8 mouse cellular contexts compared by ENCODE assay signal in the genomic region with DNA sequence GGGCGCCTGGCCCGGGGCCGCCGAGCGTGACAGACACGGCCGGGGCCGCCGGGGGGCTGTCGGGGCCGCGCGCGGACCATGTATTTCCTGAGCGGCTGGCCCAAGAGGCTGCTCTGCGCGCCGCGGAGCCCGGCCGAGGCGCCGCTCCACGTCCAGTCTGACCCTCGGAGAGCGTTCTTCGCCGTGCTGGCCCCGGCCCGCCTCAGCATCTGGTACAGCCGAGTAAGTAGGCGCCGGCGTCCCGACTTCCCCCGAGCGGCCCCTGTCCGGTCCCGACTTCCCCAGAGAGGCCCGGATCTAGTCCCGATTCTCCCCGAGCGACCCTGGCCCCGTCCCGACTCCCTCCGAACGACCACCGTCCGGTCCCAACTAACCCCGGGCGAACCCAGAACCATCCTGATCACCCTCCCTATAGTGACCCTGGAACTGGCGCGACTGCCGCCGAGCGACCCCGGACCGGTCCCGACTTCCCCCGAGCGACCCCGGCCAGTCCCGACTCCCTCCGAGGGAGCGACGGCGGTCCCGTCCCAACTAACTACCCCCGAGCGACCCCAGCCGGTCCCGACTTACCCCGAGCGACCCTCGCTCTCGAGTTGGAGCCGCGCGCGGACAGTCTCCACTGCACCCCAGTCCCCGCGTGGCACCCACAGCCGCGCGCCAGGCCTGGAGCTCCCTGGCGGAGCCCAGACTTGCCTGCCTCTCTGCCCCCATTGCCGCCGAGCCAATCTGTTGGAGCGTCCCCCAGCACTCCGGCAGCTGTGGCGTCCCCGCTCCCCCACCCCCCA. TPM values are rescaled to one million over a fixed set of nuclear protein-coding genes. Genes with fewer than 3 reads are reported as not detected.
DNase-seq lines count a peak whose midpoint lies in the region; ATAC-seq and TF ChIP-seq lines count a peak whose summit lies in the region.

No protein-coding gene starts in this region.

- H3K4me2 ChIP-seq in kidney, postnatal 0 days (ENCODE audit: low read length) = peak overlapping the region; percentile 70
- peak overlapping the region; percentile 94 for H3K4me2 ChIP-seq in liver, embryonic 15.5 days
- peak overlapping the region; percentile 78 for H3K4me2 ChIP-seq in neural tube, embryonic 12.5 days (replicated peaks)

- peak overlapping the region; percentile 74 for H3K4me3 ChIP-seq in heart, embryonic 10.5 days
- H3K4me3 ChIP-seq in kidney, postnatal 0 days (replicated peaks; ENCODE audit: low read depth, low read length) = peak overlapping the region; percentile 93
- peak overlapping the region; percentile 96 for H3K4me3 ChIP-seq in liver, embryonic 15.5 days (replicated peaks)
- H3K4me3 ChIP-seq in neural tube, embryonic 12.5 days = peak overlapping the region; percentile 92

- no peaks in the 10 kb centered on the region for H3K36me3 ChIP-seq in heart, embryonic 10.5 days
- H3K36me3 ChIP-seq in kidney, postnatal 0 days (ENCODE audit: insufficient read depth, low read length) = no peaks in the 10 kb centered on the region
- no peaks in the 10 kb centered on the region for H3K36me3 ChIP-seq in liver, embryonic 15.5 days (replicated peaks)
- no peaks in the 10 kb centered on the region for H3K36me3 ChIP-seq in neural tube, embryonic 12.5 days

- under 1% methylated on average over 77 of the region's 92 CpGs for WGBS in heart, embryonic 10.5 days
- under 1% methylated on average over 73 of the region's 92 CpGs for WGBS in kidney, postnatal 0 days
- WGBS in liver, embryonic 15.5 days (ENCODE audit: insufficient replicate concordance) = under 1% methylated on average over 92 of the region's 92 CpGs
- under 1% methylated on average over 92 of the region's 92 CpGs for WGBS in neural tube, embryonic 12.5 days

- no peaks in the 10 kb centered on the region for H3K9me3 ChIP-seq in heart, embryonic 10.5 days
- H3K9me3 ChIP-seq in kidney, postnatal 0 days (replicated peaks; ENCODE audit: low read length) = no peaks in the 10 kb centered on the region
- H3K9me3 ChIP-seq in liver, embryonic 15.5 days (replicated peaks) = no peaks in the 10 kb centered on the region
- H3K9me3 ChIP-seq in neural tube, embryonic 12.5 days = no peaks in the 10 kb centered on the region

- H3K27ac ChIP-seq in heart, embryonic 10.5 days = peak overlapping the region; percentile 98
- peak overlapping the region; percentile 97 for H3K27ac ChIP-seq in kidney, postnatal 0 days
- peak overlapping the region; percentile 91 for H3K27ac ChIP-seq in liver, embryonic 15.5 days (replicated peaks)
- peak overlapping the region; percentile 90 for H3K27ac ChIP-seq in neural tube, embryonic 12.5 days

- no peak for TF ChIP-seq CTCF in kidney, postnatal 0 days (IDR thresholded peaks at IDR 0.05; ENCODE audit: low read depth)

- DNase-seq in CD4-positive helper T cell, adult 2 months (ENCODE audit: low read depth, low spot score) = peak; percentile 62
- peak; percentile 50 for DNase-seq in adipocyte (ENCODE audit: low spot score)
- DNase-seq in embryo, embryonic 9.5 days (ENCODE audit: extremely low spot score) = peak; percentile 73
- DNase-seq in heart, embryonic 10.5 days (ENCODE audit: low spot score) = peak; percentile 82
- DNase-seq in kidney, postnatal 0 days (ENCODE audit: low spot score) = peak; percentile 65
- DNase-seq in thymus, postnatal 25 days = peak; percentile 68

- peak overlapping the region; percentile 91 for H3K9ac ChIP-seq in kidney, postnatal 0 days (ENCODE audit: low read depth, low read length)
- H3K9ac ChIP-seq in liver, embryonic 15.5 days = peak overlapping the region; percentile 94
- peak overlapping the region; percentile 94 for H3K9ac ChIP-seq in neural tube, embryonic 12.5 days

- H3K27me3 ChIP-seq in heart, embryonic 10.5 days (ENCODE audit: insufficient read depth, poor library complexity, severe bottlenecking) = no peaks in the 10 kb centered on the region
- H3K27me3 ChIP-seq in kidney, postnatal 0 days (ENCODE audit: insufficient read depth, low read length) = no peaks in the 10 kb centered on the region
- no peaks in the 10 kb centered on the region for H3K27me3 ChIP-seq in liver, embryonic 15.5 days
- H3K27me3 ChIP-seq in neural tube, embryonic 12.5 days (replicated peaks) = no peaks in the 10 kb centered on the region

- peaks cover 7% of the 10 kb centered on the region; the same call in 1 of the 2 replicates for H3K4me1 ChIP-seq in heart, embryonic 10.5 days
- peaks cover 3% of the 10 kb centered on the region; the same call in 1 of the 2 replicates for H3K4me1 ChIP-seq in kidney, postnatal 0 days (replicated peaks; ENCODE audit: insufficient read depth, low read length)
- peaks cover 35% of the 10 kb centered on the region for H3K4me1 ChIP-seq in liver, embryonic 15.5 days (replicated peaks)
- peaks cover 7% of the 10 kb centered on the region for H3K4me1 ChIP-seq in neural tube, embryonic 12.5 days

- peak; percentile 73 for ATAC-seq in kidney, postnatal 0 days (replicated peaks; ENCODE audit: low FRiP score, low read depth)
- ATAC-seq in liver, embryonic 15.5 days (ENCODE audit: insufficient read depth) = peak; percentile 60
- peak; percentile 84 for ATAC-seq in neural tube, embryonic 12.5 days (ENCODE audit: low FRiP score, low read depth)

RNA-seq across cellular contexts. Expression of a gene that starts 0.6 kb away (rescaled TPM):
- 6.6 and 8.9 TPM in 2 replicates for polyA plus RNA-seq in heart, embryonic 10.5 days (2016; fragmentation: Nextera tagmentation; extraction: Ambion mirVana)
- 13.5 and 13.6 TPM in 2 replicates for polyA plus RNA-seq in kidney, postnatal 0 days (2015; fragmentation: Nextera tagmentation; extraction: Ambion mirVana)
- polyA plus RNA-seq in liver, embryonic 15.5 days (2015; fragmentation: Nextera tagmentation; extraction: Ambion mirVana) = 2.7 TPM in 2 replicates
- 15.1 and 15.6 TPM in 2 replicates for polyA plus RNA-seq in neural tube, embryonic 12.5 days (2016; fragmentation: Nextera tagmentation; extraction: Ambion mirVana)

Comparison
In these comparisons a context has a peak if more than half of its experiments do, and no peak if none do; other contexts are left out.
1. Peak in every context shown above with its lines: DNase-seq, ATAC-seq, H3K4me3 ChIP-seq and H3K27ac ChIP-seq.